In the genomic region with DNA sequence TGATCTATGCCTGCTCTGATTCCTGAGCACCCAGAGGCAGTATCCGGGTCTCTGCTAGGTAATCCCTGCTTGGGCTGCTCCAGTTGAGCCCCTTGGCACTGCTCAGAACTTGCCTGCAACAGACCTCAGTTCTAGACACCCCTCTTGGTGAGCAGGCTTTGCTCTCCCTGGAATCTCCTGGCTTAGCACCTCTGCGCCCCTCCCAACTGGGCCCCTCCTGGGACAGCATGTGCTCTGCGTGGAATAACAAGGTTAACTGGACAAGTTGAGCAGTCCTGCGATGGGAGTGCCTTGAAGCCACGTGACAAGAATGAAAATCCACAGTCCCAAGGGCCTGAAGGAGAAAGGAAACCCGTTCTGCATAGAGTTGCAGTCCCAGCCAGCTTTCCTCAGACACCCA, we compare ENCODE assay signal across 16 mouse cellular contexts.
DNase-seq lines count a peak whose midpoint lies in the region; ATAC-seq and TF ChIP-seq lines count a peak whose summit lies in the region.
"Had no signal": no experiment of that assay in that cellular context is flagged by ENCODE, and none has a peak within 500 bp of the region (broad histone marks: within the 10 kb centered on the region; RNA-seq: fewer than 3 reads in every experiment).

No protein-coding gene starts in this region.

- H3K4me3 ChIP-seq in heart, adult 2 months: no peak overlapping the region
- H3K4me3 ChIP-seq in heart, embryonic 12.5 days: no peak overlapping the region
- no peak overlapping the region for H3K4me3 ChIP-seq in liver, embryonic 12.5 days
- H3K4me3 ChIP-seq: forebrain, embryonic 12.5 days; heart, embryonic 13.5 days; lung, embryonic 15.5 days; midbrain, embryonic 15.5 days; neural tube, embryonic 15.5 days had no signal

- intact Hi-C loops in heart, adult 2 months (cut with DNase I): no loop called here
- intact Hi-C loops in gastrocnemius, postnatal 36 days (cut with DNase I): no loop called here

- H3K79me2 ChIP-seq in heart, adult 2 months (replicated peaks; ENCODE audit: control insufficient read depth, insufficient read depth, low read length): no peaks in the 10 kb centered on the region

- 41% methylated on average over 6 of the region's 6 CpGs for WGBS in heart, adult 2 months
- WGBS in heart, embryonic 12.5 days: 56% methylated on average over 6 of the region's 6 CpGs
- WGBS in liver, embryonic 12.5 days (ENCODE audit: insufficient replicate concordance): 56% methylated on average over 6 of the region's 6 CpGs

- H3K9ac ChIP-seq in heart, adult 2 months (ENCODE audit: low read depth, low read length): no peak overlapping the region
- no peak overlapping the region for H3K9ac ChIP-seq in heart, embryonic 12.5 days
- H3K9ac ChIP-seq in liver, embryonic 12.5 days: no peak overlapping the region
- H3K9ac ChIP-seq: forebrain, embryonic 12.5 days; heart, embryonic 13.5 days; lung, embryonic 15.5 days; midbrain, embryonic 15.5 days; neural tube, embryonic 15.5 days had no signal

- no peaks in the 10 kb centered on the region for H3K9me3 ChIP-seq in heart, embryonic 12.5 days (replicated peaks)
- H3K9me3 ChIP-seq in liver, embryonic 12.5 days (replicated peaks): no peaks in the 10 kb centered on the region
- H3K9me3 ChIP-seq: forebrain, embryonic 12.5 days; heart, embryonic 13.5 days; lung, embryonic 15.5 days; midbrain, embryonic 15.5 days; neural tube, embryonic 15.5 days had no signal

- TF ChIP-seq EP300 in heart, adult 2 months (IDR thresholded peaks at IDR 0.05; ENCODE audit: insufficient read depth, low read depth, low read length): no peak

- no peaks in the 10 kb centered on the region for H3K4me1 ChIP-seq in heart, adult 2 months (ENCODE audit: control insufficient read depth, insufficient read depth, low read length)
- H3K4me1 ChIP-seq in heart, embryonic 12.5 days (replicated peaks): no peaks in the 10 kb centered on the region
- no peaks in the 10 kb centered on the region for H3K4me1 ChIP-seq in liver, embryonic 12.5 days
- H3K4me1 ChIP-seq: forebrain, embryonic 12.5 days; heart, embryonic 13.5 days; lung, embryonic 15.5 days; midbrain, embryonic 15.5 days; neural tube, embryonic 15.5 days had no signal

- no peaks in the 10 kb centered on the region for H3K36me3 ChIP-seq in heart, adult 2 months (ENCODE audit: control insufficient read depth, insufficient read depth, low read length)
- no peaks in the 10 kb centered on the region for H3K36me3 ChIP-seq in heart, embryonic 12.5 days
- H3K36me3 ChIP-seq in liver, embryonic 12.5 days: no peaks in the 10 kb centered on the region
- H3K36me3 ChIP-seq: forebrain, embryonic 12.5 days; heart, embryonic 13.5 days; lung, embryonic 15.5 days; midbrain, embryonic 15.5 days; neural tube, embryonic 15.5 days had no signal

- TF ChIP-seq POLR2A in heart, adult 2 months (IDR thresholded peaks at IDR 0.05; ENCODE audit: insufficient read depth, low read depth, low read length): no peak

- H3K4me2 ChIP-seq in heart, embryonic 12.5 days: no peak overlapping the region
- no peak overlapping the region for H3K4me2 ChIP-seq in liver, embryonic 12.5 days
- H3K4me2 ChIP-seq: forebrain, embryonic 12.5 days; heart, embryonic 13.5 days; lung, embryonic 15.5 days; midbrain, embryonic 15.5 days; neural tube, embryonic 15.5 days had no signal

- no peak for TF ChIP-seq CTCF in heart, adult 2 months (IDR thresholded peaks at IDR 0.05)

- no peaks in the 10 kb centered on the region for H3K27me3 ChIP-seq in heart, adult 2 months (ENCODE audit: control insufficient read depth, insufficient read depth, low read length)
- H3K27me3 ChIP-seq in heart, embryonic 12.5 days (replicated peaks): no peaks in the 10 kb centered on the region
- no peaks in the 10 kb centered on the region for H3K27me3 ChIP-seq in liver, embryonic 12.5 days (replicated peaks)
- H3K27me3 ChIP-seq: forebrain, embryonic 12.5 days; heart, embryonic 13.5 days; lung, embryonic 15.5 days; midbrain, embryonic 15.5 days; neural tube, embryonic 15.5 days had no signal

- peak; percentile 21 to 24 for DNase-seq in heart, adult 2 months
- DNase-seq in MN1 (ENCODE audit: low spot score): peak; percentile 16
- DNase-seq in cerebellum, postnatal 14 days: peak; percentile 24 to 27
- peak; percentile 39 to 56 for DNase-seq in gastrocnemius, postnatal 36 days
- no peak for DNase-seq in kidney, adult 9 months
- DNase-seq: embryo, embryonic 11 days; kidney, postnatal 10 days; right cerebral cortex, postnatal 14 days; thymus, postnatal 36 days had no signal

- H3K27ac ChIP-seq in heart, adult 2 months: no peak overlapping the region
- H3K27ac ChIP-seq in heart, embryonic 12.5 days (ENCODE audit: poor library complexity, severe bottlenecking): no peak overlapping the region
- H3K27ac ChIP-seq in liver, embryonic 12.5 days: no peak overlapping the region
- H3K27ac ChIP-seq: forebrain, embryonic 12.5 days; heart, embryonic 13.5 days; lung, embryonic 15.5 days; midbrain, embryonic 15.5 days; neural tube, embryonic 15.5 days had no signal

- no peak for ATAC-seq in heart, embryonic 12.5 days (ENCODE audit: insufficient number of reproducible peaks, low FRiP score)
- ATAC-seq in liver, embryonic 12.5 days: no peak
- ATAC-seq: midbrain, embryonic 15.5 days had no signal
